Mouse (Mus musculus) spleen, embryonic (tissue): ENCODE data around the gene Rcl1.

Source experiments
- CTCF ChIA-PET: fragments of 350-600 bp; sonication (Branson Sonifier 250); formaldehyde crosslinking; loops from one replicate; lab custom pipeline; 2022; lab: Charles Lee

The Rcl1 gene

DNA sequence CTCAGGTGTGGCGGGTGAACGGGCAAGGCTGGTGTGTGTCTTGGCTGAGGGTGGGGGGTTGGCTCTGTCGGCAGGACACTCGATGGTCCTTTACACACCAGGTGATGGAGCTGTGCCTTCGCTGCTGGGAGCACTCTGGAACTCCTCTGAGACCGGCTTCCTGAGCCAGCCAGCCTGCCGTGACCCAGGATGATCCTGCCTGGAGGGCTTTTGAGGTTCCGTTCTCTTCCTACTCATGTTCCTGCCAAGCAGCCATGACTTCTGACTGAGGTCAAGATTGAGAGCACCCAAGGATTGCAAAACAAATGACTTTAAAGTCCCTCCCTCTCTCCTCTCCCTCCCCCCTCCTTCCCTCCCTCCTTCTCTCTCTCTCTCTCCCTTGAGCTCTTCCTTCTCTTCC lies 11.5 kb downstream of the Rcl1 start:
- CTCF ChIA-PET, result interaction anchor here (0.6 kb wide), 1 partner anchor 25 kb away, joined by 4 read pairs; no protein-coding TSS in a partner anchor

DNA sequence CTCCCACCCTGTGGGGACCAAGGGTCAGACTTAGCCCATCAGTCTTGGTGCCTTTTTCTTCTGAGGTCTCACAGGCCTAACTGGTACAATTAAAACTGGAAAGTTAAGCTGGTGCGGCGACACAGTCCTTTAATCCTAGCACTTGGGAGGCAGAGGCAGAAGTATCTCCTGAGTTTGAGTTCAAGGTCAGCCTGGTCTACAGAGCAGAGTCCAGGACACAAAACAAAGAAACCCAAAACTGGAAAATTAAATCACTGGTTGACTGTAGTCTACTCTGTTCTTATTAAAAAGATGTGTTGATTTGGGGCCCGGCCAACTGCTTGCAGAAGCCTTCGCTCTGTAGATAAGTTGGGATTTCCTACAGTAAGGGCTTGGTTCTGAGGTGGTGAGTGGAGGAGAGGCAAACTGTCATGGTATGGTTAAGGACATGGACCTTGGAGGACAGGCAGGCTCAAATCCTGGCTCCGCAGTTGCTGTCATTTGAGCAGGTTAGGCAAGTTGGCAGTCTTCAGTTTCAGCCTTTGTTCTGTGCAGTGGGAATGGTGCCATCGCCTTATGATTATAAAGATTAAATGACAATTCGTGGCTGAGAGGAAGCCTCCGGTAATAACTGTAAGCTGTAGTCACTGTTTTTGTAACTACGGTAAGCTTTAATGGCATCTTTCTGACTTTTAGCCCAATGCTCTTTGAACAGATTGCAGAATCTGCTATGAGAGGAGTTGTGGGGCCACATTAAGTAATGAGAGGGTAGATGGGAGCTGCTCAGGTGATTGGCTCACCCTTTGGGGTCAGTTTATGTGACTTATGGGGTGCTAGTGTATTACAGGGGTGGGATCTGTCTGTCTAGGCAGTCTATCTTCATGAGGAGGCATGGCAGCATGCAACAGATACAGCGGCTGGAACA lies 12.8 kb downstream of the Rcl1 start:
- CTCF ChIA-PET, result no interaction called here

DNA sequence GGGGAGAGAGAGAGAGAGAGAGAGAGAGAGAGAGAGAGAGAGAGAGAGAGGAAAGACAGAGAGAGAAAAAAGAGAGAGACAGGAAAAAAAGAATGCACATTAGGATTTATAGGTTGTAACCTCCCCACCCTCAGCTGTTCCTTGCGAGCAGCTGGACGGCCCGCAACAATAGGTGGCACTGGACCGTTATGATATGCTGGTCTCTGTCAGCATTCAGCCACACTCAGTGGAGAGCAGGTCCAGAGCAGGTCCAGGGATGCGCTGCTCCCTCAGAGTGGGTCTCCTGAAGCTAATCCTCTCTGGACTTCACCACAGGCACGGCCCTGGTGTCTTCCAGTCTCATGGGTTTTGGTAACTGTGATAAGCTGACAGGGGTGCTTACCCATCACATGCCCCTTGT lies 15.6 kb downstream of the Rcl1 start:
- CTCF ChIA-PET, result no interaction called here

DNA sequence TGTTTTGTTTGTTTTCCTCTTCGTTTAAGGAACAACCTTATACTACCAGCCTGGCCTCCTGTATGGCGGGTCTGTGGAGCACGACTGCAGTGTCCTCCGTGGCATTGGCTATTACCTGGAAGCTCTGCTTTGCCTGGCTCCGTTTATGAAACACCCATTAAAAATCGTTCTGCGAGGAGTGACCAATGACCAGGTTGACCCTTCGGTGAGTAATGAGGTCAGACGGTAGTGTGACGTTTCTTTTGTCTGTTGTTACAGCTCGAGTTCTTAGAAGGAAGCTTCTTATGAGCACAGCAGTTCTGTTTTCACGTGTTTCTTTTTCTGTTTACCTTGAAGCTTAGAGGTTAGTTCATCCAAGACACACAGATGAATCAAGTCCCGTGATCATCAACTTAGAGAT lies 17.0 kb downstream of the Rcl1 start:
- CTCF ChIA-PET, result no interaction called here

DNA sequence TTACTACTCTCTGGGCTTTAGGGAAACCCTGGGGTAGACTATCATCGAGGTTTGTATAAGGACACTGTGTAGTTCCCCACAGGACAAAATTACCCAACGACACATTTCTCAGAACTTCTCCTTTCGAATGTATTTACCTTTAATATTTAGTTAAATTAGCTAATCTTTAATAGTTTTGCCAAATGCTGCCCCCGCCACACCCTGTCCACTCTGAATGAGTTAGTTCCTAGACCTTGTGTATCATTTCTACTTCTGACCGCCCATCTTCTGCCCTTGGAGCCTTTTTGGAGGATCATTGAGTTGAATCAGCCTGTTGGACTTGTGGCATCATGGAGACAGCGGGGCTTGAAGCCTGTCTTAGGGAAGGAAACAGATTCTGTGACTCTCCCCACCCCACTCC lies 19.1 kb downstream of the Rcl1 start:
- CTCF ChIA-PET, result interaction anchor here (0.5 kb wide), 1 partner anchor 73 kb away, joined by 3 read pairs; no protein-coding TSS in a partner anchor

DNA sequence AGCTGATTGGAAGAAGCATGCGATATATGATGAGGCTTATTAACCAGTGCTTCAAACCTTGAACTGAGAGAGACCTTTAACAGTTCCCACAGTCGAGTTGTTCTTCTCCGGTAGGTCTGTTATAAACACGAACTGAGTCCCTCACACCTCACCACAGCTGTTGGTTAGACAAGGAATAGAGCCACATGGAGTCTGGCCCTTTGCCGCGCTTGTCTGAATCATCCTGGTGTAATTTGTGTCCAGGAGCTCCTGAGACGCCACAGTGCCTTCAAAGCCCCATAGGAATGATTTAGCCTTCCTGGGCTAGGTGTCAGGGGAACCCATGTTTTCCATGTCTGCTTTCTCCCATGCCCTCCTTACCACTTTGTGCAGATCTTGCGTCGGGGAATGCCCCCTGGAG lies 20.2 kb downstream of the Rcl1 start:
- CTCF ChIA-PET, result no interaction called here

DNA sequence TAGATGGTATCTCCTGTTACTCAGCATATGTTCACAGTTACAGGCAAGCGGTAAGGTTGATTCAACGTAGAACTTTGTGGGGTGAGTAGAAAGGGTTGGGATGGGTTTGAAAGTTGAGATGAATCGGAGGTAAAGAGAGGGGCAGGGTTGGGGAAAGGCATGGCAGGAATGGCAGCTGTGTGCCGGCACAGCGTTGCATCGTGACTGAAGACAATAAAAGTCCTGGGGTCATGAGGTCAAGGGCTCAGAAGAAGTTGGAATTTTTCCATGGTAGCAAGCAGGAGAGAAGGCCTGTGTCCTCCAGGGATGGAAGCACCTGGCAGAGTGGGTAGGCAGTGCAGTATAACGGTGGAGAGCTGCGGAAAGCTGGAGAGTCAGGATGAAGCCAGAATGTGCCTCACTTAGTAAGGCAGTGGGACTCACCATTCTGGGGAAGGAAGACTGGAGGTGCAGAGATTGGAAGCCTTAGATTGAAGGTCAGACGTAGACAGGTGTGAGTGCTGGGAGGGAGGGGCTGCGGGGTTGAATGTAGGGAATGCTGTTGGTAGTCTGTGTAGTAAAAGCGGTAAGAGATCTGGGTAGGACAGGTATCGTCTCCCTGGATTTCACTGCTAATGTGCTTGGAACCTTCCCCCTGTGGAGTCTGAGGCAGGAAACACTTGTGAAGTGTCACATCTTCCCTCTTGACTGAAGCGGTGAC lies 23.9 kb downstream of the Rcl1 start:
- CTCF ChIA-PET, result no interaction called here

DNA sequence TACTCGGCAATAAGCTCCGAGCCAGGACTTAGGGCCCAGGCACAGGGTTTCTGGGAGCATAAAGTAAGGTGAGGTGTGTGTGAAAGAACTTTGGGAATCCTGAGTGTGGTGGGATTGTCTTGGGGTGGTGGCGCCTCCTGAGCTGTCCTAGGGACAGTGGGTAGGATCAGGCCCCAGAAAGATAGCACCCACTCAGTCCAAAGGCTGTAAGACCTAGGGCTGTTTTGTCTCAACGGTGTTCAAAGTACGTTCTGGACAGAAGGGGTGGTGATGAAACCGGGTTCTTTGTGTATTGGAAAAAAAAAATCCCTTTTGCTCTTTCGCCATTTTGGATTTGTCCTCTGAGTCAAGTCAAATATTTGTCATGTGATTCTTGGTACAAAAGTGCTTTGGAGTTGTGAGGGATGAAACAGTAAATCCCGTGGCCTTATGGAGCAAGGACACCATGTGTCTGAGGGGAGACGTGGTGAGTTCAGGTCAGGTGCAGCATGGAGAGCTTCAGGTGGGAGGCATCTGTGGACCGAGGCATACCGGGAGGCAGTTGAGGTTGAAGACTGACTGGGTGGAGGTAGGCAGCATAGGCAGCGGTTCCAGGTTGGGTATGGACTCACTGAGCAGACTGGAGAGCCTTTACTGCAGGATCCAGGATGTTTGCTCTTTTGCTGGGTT lies 25.3 kb downstream of the Rcl1 start:
- CTCF ChIA-PET, result no interaction called here

DNA sequence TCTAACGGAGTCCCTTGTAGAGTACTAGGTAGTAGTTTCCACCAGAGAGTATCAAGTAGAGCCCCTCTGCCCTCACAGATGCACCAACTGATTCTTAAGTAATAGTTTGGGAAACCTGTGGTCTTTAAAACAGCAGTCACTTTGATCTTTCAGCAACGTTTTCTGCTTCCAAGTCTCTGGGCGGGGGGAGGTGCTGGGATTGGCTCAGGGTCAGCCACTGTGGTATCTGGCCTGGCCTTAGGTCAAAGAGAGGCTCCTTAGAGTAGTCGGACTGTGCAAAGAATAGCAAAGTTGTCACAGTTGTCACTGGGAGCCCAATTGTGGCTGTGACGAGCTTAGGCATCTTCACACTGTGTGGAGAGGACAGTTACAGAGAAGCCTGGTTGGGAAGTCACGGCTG lies 26.2 kb downstream of the Rcl1 start:
- CTCF ChIA-PET, result interaction anchor here (0.6 kb wide), 1 partner anchor 111 kb away, joined by 3 read pairs; no protein-coding TSS in a partner anchor

DNA sequence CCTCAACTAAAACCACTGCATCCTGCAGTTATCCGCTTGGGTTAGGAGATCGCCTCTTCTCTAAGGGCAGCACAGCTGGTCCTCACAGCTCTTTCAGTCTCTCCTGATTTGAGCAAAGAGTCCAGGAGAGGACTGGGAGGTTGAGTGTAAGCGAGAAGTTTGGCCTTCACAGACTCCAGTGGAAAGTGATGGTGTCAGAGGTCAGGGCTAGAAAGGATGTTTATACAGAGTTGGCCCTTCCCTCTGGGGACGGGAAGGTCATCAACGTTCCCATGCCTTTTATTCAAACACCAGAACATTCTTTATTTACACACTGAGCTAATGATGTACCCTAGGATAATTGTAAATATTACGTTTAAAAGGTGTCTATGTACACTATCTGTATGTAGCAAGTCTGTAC lies 27.0 kb downstream of the Rcl1 start:
- CTCF ChIA-PET, result no interaction called here

DNA sequence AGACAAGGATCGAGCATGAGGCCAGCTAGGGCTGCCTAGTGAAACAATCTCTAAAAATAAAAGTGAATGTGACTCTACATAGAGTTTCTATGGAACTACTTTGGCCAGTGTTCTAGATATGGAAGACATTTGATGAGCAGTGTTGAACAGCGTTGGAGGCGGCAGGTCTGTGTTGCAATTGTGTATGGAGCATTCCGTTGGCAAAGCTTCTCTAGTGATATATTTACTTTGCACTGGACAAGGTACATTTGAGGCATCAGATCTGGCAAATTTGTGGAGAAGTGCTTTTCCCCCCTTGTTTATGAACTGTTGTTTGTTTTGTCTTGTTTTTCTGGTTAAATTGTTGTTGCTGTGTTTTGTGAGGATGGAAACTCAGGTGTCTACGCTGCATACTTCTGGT lies 28.4 kb downstream of the Rcl1 start:
- CTCF ChIA-PET, result no interaction called here

DNA sequence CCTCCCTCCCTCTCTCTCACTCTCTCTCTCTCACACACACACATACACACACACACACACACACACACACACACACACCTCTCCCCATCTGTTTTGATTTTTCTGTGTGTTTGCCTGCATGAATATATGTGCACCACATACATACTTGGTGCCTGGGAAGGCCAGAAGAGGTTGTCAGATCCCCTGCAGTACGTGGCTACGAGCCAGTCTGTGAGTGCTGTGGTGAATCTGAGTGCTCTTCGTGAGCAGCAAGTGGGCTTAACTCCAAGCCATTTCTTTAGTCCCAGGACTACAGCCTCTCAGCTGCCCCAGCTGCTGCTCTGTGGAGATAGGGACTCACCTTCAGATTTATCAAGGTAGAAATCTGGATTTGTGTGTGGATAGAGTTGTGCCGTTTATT lies 30.0 kb downstream of the Rcl1 start:
- CTCF ChIA-PET, result no interaction called here

DNA sequence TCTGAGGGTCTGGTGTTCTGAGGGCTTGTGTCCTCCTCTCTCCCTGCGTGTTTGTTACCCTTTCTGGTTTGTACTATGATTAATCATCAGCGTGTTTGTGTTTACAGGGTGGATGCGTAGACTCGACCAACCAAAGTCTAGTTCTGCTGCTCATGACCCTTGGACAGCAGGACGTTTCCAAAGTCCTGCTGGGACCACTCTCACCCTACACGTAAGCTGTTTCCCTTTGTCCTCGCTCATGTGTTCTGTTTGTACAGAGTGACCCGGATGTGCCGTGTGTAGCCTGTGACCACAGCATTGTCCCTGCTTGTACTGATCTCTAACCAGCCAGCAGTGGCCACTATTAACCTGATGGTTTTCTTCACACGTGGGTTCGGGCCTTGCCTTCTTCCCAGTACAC lies 33.1 kb downstream of the Rcl1 start:
- CTCF ChIA-PET, result no interaction called here

DNA sequence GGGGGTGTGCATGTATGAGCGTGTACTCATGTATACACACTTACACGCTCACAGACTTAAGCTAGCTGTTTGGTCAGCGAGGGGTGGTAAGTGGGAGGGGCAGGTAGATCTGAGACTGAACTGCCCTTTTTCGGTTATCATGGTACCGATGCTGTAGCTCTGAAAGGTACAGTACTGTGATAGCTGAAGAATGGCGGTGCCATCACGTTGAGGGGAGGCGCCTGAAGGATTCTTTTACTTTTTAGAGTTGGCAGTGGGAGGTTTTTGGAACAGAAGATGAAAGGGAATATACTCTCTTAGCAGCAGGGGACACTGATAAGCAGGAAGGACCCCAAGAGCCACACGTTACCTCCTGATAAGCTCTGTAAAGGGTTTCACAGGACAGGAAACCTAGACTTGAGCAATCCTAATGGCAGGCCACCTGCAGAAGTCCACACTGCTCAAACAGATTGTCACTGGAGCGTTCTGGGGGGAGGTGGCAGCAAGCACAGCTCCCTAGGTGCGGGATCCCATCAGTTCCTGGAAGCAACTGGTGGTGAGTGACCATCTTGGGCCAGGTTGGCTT lies 34.1 kb downstream of the Rcl1 start:
- CTCF ChIA-PET, result no interaction called here

DNA sequence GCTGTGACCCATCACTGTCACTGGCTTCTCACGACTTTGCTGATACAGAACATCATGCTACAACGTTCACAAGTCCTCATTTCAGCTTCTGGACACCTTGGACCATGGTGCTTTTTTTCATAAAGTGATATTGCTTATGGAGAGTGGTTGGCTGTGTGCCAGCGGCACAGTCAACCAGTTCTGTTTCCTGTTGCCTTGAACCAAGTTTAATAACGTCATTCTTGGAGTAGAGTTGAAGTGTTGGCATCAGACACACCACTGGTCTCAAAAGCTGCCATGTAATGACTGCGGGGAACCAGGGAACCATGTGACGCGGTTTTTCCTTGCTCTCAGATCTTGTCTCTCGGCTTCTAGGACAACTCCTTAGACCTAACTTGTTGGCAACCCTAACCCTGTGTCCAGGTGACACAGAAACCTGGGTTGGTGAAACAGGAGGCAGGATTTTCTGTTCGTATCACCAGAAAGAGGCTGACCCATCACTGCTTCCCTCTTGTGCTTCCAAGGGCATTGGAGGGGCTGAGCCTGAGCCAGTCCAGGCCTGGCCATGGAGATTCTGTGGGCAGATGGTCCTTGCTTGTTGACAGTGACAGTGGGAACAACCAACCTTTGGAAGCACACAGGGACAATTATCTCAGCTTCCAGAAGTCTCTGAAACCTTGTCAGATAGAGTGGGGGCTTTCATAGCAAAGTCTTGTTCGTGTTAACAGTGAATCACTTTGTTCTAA lies 37.5 kb downstream of the Rcl1 start:
- CTCF ChIA-PET, result no interaction called here

DNA sequence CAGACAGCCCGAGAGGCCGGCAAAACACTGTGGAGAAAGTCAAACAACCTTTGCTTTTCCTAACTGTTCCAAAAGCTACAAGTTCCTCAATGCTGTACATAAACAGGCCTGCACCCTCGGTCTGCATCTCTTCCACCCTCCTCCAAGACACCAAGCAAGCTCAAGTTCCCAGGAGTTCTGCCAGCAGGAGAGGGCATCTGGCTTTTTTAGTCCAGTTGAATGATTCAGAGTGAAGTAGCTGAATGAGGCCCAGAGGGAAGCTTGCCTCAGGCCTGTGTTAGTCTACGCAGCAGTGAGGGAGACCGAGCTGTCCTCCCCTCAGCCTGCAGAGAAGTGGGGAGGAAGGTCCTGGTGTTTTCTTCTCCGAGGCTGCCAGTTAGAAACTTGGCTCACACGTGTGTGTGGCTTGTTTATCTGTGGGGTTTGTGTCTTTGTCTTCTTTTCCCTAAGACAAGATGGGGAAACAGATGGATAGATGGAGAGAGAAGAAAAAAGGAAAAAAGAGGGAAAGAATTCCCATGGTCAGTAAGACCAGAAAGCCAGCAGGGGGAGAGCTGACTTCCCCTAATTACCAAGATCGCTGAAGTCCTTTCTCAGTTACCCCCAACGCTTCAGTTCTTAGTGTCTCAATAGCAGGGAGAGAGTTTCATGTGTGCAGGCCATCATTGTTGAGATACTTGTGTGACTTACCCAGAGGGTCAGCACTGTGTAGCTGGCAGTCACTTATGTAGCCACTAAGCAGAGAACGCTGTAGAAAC lies 38.7 kb downstream of the Rcl1 start:
- CTCF ChIA-PET, result interaction anchor here (0.5 to 0.7 kb wide), 2 partner anchors 224 to 459 kb away, joined by 3 read pairs; no protein-coding TSS in a partner anchor

DNA sequence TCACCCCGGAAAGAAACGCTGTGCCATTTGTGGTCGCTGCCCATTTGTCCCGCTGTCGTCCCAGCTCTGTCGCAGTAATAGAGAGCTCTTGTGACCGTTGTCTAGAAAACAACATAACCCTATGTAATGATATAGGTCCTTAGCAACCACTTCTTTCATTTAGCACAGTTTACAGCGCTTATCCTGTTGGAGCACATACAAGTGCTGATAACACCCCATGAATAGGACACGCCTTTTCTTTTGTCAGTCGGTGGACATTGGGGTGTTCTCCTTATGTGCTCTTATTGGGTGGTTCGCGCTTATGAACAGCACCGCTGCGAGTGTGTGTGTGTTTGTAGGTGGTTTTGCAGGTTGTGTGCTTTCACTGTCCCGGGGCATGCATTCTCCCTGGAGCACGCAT lies 39.8 kb downstream of the Rcl1 start:
- CTCF ChIA-PET, result no interaction called here

DNA sequence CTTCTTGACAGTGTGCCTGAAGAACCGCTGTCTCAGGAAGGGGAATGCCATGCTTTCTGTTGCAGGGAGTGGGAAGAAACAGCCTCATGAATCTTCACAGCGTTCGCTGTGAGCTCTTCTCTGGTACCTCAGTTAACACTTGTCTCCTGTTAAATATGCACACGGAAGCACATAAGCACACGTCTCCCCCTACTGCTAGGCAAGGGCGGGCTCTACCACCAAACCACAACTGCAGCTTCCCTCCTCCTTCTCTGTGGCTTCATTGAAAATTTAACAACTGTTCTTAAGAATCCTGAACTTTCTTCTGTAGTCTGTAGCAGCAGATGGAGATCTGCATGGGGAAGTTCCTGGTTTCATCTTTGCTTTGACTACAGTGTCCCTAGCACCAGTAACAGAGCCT lies 41.1 kb downstream of the Rcl1 start:
- CTCF ChIA-PET, result no interaction called here

DNA sequence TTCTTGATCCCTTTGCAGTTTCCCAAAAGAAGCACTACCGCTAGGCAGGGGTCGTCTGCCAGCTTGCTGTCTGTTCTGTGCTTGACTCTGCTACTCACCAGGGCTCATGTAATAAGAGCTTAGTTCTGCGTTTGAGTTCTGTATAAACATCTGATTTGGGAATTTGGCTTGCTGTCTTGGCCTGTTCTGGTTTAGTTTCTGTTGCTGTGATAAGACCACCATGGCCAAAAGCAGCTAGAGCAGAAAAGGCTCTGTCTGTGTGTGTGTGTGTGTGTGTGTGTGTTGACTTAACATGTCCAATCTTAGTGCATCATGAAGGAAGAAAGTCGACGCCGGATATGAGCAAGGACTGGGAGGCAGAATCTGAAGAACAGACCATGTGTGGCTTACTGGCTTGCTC lies 44.2 kb downstream of the Rcl1 start:
- CTCF ChIA-PET, result no interaction called here

DNA sequence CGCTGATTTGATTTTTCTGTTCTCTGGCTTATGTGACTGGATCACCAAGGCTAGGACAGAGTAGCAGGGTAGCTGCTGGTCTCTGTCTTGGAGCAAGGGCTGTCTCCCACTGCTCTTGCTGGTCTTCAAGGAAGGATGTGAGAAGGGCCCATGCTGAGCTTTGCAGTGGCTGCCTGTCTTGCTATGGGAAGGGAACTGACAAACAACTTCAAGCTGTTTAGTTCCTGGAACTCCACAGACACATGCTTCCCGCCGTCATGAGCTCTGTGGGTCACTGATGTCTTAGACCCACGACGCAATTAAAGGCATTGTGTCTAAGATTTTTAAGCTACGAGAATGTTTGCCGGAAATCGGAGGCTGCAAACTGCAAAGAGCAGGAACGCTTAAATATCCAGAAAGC lies 45.6 kb downstream of the Rcl1 start:
- CTCF ChIA-PET, result no interaction called here

DNA sequence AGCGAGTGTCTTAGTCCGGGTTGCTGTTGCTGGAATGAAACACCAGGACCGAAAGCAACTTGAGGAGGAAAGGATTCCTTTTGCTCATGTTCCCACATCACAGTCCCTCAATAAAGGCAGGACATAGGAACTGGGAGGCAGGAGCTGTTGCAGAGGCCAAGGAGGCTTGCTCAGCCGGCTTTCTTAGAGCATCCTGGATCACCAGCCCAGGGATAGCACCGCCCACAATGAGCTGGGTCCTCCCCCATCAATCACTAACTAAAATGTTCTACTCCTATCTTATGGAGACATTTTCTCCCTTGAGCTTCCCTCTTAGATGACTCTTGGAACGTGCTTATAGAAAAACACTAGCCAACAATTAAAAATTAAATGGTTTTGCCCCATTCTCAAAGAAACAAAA lies 48.4 kb downstream of the Rcl1 start:
- CTCF ChIA-PET, result no interaction called here
